Mouse (Mus musculus) adrenal gland, adult 10 weeks (tissue): ENCODE data around the gene Srek1ip1. TPM values are rescaled to one million over a fixed set of nuclear protein-coding genes. Genes with fewer than 3 reads are reported as not detected.

Source experiments
- polyA plus RNA-seq: library from polyadenylated mRNA; stranded (reverse); fragments of 350-450 nt; fragmentation: Illumina TruSeq; extraction: RNeasy Lipid Tissue Mini Kit (QIAGEN cat#74804); gene quantifications from one replicate; pipeline ENCODE4 v1.2.3, GENCODE M21; 2014; ENCODE audit warnings: low read depth, low replicate concordance

The Srek1ip1 gene
- 75.6 TPM for polyA plus RNA-seq

DNA sequence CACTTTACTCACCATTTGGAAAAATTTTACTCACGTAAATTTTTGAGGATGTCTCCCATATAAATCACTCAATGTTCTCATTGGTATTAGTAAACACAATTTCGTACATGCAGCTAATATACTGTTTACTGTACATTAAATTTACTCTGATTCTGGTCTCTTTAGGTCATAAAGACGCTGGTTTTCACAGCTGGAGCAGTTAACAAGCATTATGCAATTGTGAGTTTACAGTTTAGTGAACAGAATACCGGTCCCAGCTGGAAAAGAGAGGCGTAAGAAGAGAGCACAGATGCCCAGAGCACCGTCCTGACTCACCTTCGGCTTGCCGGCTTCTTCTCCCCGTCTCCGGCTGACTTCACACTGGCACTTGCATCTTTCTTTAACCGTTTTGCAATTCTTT, at the start of gene Srek1ip1:
Gene Srek1ip1, plus strand, starts transcription at position 301 of the 400 bp plus-strand sequence.

DNA sequence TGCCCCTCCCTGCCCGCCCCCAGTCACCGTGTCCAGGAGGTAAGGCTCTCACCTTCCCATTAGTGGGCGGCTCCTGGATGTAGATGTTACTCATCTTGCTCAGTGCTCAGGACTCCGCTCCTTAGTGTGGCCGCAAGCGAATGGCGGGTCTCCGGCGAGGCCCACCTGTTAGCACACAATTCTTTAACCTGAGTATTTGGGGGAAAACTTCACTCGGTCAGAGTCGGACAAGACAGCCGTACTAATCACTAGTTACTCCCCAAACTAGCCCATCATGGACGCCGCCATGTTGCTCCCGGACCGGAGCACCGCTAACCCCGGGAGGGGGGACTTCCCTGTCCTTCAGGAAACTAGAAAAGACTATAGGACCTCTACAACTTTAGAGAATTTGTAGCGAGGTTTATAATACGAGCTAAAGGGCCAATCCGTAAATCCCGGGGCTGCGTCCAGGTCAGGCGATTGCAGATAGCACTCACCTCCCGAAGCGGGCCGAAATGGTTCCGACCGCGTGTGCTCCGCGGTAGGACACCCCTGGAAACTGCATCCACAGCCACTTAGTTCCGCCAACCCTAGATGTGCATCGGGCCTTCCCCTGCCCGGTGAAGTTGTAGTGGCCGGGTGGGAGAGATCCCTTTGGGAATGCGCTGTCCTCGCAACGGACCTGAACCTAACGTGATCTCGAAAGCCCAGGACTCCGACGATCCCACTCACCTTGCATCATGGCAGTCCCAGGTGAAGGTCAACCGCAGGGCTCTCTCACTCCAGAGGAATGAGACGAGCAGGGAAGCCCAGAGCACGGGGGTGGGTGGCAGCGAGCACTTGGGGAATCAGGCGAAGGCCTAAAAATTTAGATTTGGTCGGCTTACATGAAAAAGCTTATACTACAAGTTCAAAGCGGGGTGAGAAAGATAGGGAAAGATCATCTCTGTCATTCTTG, 24.6 kb downstream of the Srek1ip1 start, which contains the start of gene Cwc27:
Gene Cwc27, minus strand, starts transcription at position 508 of the 937 bp plus-strand sequence.

DNA sequence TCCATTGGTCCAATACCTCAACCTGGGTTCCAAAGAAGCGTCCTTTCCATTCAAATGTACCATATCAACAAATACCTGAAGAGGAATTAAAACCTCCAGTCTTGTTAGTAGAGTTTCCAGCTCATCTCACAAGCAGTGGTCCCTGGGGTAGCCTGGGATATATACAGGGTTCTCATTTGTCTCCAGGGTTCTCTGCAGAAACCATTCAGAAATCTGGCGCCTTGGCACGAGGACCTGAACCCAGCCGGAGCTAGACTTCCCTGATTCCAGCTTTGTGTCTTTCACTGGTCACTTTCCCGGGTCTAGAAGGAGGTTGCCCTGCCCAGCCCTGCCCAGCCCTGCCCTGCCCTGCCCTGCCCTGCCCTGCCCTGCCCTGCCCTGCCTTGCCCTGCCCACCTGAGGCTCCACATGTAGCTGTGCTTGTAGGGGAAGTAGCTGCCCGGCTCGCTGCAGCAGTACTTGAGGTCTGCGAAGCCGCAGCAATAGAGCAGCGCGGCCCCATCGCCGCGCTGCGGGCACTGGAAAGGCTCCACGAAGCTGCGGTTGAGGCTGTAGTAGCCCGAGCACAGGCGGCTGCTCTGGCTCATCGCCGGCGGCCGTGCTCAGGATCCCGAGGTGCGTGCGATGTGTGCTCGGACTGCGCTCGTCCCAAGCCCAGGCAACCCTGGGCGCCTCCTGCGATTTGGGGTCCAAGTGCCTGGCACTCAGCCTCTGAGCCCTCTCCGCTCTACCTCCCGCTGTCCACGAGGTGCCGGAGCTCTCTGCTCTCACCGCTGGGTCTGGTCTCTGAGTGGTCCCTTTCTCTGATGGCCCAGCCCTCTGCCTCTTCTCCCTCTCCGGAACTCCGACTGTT, 71.1 kb downstream of the Srek1ip1 start, which contains the start of gene Shisal2b:
Gene Shisal2b, minus strand, starts transcription at position 767 of the 853 bp plus-strand sequence.

Other genes starting within 250 kb of the Srek1ip1 start
- 32.8 TPM for gene Cwc27, start 24.7 kb downstream of the Srek1ip1 start, polyA plus RNA-seq
- gene Shisal2b, start 71.4 kb downstream of the Srek1ip1 start, polyA plus RNA-seq = not detected